Mouse (Mus musculus) MEL (cell line): ENCODE data around the gene Grb7. TPM values are rescaled to one million over a fixed set of nuclear protein-coding genes. Genes with fewer than 3 reads are reported as not detected.

Source experiments
- DNase-seq: peaks from one replicate; pipeline ENCODE4 v3.0.0; 2011; ENCODE audit warnings: low read depth, low spot score
- H3K27ac ChIP-seq: 2 replicates; pipeline ENCODE4 v1.5.1; 2012; ENCODE audit warnings: low read depth, mild to moderate bottlenecking, control low read depth, low read length, moderate library complexity; ENCODE audit not compliant: control insufficient read depth
- H3K27me3 ChIP-seq, 2 experiments: fragments of 150-350 bp in 1 of 2; sonication (generic) in 1 of 2; 2 replicates each; pipeline ENCODE4 v1.6.1; 2012; ENCODE audit warnings: low read length in 2 of 2, mild to moderate bottlenecking in 2 of 2, improper control_type of control experiment in 1 of 2, moderate library complexity in 1 of 2; ENCODE audit not compliant: insufficient read depth in 2 of 2, control insufficient read depth in 1 of 2
- H3K36me3 ChIP-seq, 2 experiments: 2 replicates each; pipeline ENCODE4 v1.6.1; 2012 to 2014; ENCODE audit warnings: low read length in 2 of 2, improper control_type of control experiment in 1 of 2, inconsistent platforms in 1 of 2, mild to moderate bottlenecking in 1 of 2; ENCODE audit not compliant: insufficient read depth in 2 of 2, control insufficient read depth in 1 of 2
- H3K4me1 ChIP-seq, 2 experiments: fragments of 150-350 bp in 1 of 2; sonication (generic) in 1 of 2; 2 replicates each; pipeline ENCODE4 v1.6.1; 2012; ENCODE audit warnings: low read length in 2 of 2, improper control_type of control experiment in 1 of 2, mild to moderate bottlenecking in 1 of 2; ENCODE audit not compliant: insufficient read depth in 2 of 2, control insufficient read depth in 1 of 2
- H3K4me3 ChIP-seq, 2 experiments: fragments of 150-350 bp in 1 of 2; sonication (generic) in 1 of 2; 2 replicates each; pipeline ENCODE4 v1.5.1; 2012; ENCODE audit warnings: low read depth in 2 of 2, low read length in 2 of 2, mild to moderate bottlenecking in 2 of 2, moderate library complexity in 2 of 2, control low read depth in 1 of 2, improper control_type of control experiment in 1 of 2; ENCODE audit not compliant: control insufficient read depth in 1 of 2, insufficient read depth in 1 of 2
- H3K79me2 ChIP-seq: 2 replicates; pipeline ENCODE4 v1.6.1; 2012; ENCODE audit warnings: mild to moderate bottlenecking, low read length, moderate library complexity; ENCODE audit not compliant: control insufficient read depth, poor library complexity, insufficient read depth
- H3K9ac ChIP-seq: 2 replicates; pipeline ENCODE4 v1.6.1; 2012; ENCODE audit warnings: low read depth, mild to moderate bottlenecking, control low read depth, low read length, moderate library complexity; ENCODE audit not compliant: control insufficient read depth, poor library complexity, severe bottlenecking
- H3K9me3 ChIP-seq: fragments of 150-350 bp; sonication (generic); replicated peaks from 2 replicates; pipeline ENCODE4 v1.6.1; 2012; ENCODE audit warnings: mild to moderate bottlenecking, low read length, improper control_type of control experiment, moderate library complexity; ENCODE audit not compliant: insufficient read depth
- ELF1 ChIP-seq: IDR thresholded peaks from 2 replicates; pipeline ENCODE4 v1.6.1; 2014; ENCODE audit warnings: low read depth, mild to moderate bottlenecking, inconsistent platforms, low read length, improper control_type of control experiment, moderate library complexity
- JUND ChIP-seq: IDR thresholded peaks from 2 replicates; pipeline ENCODE4 v1.6.1; 2011; ENCODE audit warnings: low read depth, mild to moderate bottlenecking, improper control_type of control experiment, low read length
- KAT2A ChIP-seq: conservative IDR thresholded peaks from 2 replicates; pipeline ENCODE4 v1.6.1; 2012; ENCODE audit warnings: low read depth, low read length, improper control_type of control experiment, inconsistent platforms
- MAFK ChIP-seq: IDR thresholded peaks from 2 replicates; pipeline ENCODE4 v1.6.1; 2011; ENCODE audit warnings: low read depth, mild to moderate bottlenecking, low read length, improper control_type of control experiment, borderline replicate concordance
- MAX ChIP-seq: IDR thresholded peaks from 2 replicates; pipeline ENCODE4 v1.6.1; 2011; ENCODE audit warnings: low read length, improper control_type of control experiment
- MEF2A ChIP-seq: IDR thresholded peaks from 2 replicates; pipeline ENCODE4 v1.6.1; 2014; ENCODE audit warnings: low read depth, mild to moderate bottlenecking, inconsistent platforms, low read length, improper control_type of control experiment; ENCODE audit not compliant: poor library complexity, insufficient replicate concordance, severe bottlenecking; ENCODE audit errors: extremely low read depth
- MYB ChIP-seq: IDR thresholded peaks from 2 replicates; pipeline ENCODE4 v1.6.1; 2011; ENCODE audit warnings: mild to moderate bottlenecking, low read depth, low read length, improper control_type of control experiment
- NRF1 ChIP-seq: IDR thresholded peaks from 2 replicates; pipeline ENCODE4 v1.6.1; 2014; ENCODE audit warnings: low read depth, mild to moderate bottlenecking, inconsistent platforms, low read length, improper control_type of control experiment, moderate library complexity; ENCODE audit not compliant: poor library complexity, insufficient read depth, severe bottlenecking
- POLR2AphosphoS2 ChIP-seq: IDR thresholded peaks from 2 replicates; pipeline ENCODE4 v1.6.1; 2011; ENCODE audit warnings: low read length, improper control_type of control experiment
- POLR2AphosphoS5 ChIP-seq: IDR thresholded peaks from 2 replicates; pipeline ENCODE4 v1.6.1; 2012; ENCODE audit warnings: low read depth, borderline replicate concordance, mild to moderate bottlenecking, inconsistent platforms, low read length, moderate library complexity, mixed read lengths
- RAD21 ChIP-seq: IDR thresholded peaks from 2 replicates; pipeline ENCODE4 v1.6.1; 2011; ENCODE audit warnings: mild to moderate bottlenecking, low read depth, low read length, improper control_type of control experiment
- ZMIZ1 ChIP-seq: IDR thresholded peaks from 2 replicates; pipeline ENCODE4 v1.6.1; 2012; ENCODE audit warnings: low read depth, mild to moderate bottlenecking, inconsistent platforms, low read length, improper control_type of control experiment, moderate library complexity
- ZNF384 ChIP-seq: IDR thresholded peaks from 2 replicates; pipeline ENCODE4 v1.6.1; 2012; ENCODE audit warnings: low read depth, mild to moderate bottlenecking, inconsistent platforms, low read length, improper control_type of control experiment
- polyA plus RNA-seq, 2 experiments: library from polyadenylated mRNA; stranded (reverse) in 1 of 2; unstranded in 1 of 2; fragments of >175 nt in 1 of 2; fragments of >200 nt in 1 of 2; gene quantifications; 2 replicates each; pipeline versions ENCODE4 v1.2.1 to v1.2.4; 2012; ENCODE audit warnings: low replicate concordance in 2 of 2, low read depth in 1 of 2; ENCODE audit not compliant: insufficient read length in 2 of 2, insufficient read depth in 1 of 2, missing spikeins in 1 of 2
- total RNA-seq: library from RNA; depleted of rRNA; stranded (reverse); fragments of 300-350 nt; gene quantifications from 2 replicates; pipeline ENCODE4 v1.2.3, GENCODE M21; 2012

Grb7 gene
- total and polyA plus RNA-seq, 3 experiments: 0.21 TPM; not detected in 2

DNA sequence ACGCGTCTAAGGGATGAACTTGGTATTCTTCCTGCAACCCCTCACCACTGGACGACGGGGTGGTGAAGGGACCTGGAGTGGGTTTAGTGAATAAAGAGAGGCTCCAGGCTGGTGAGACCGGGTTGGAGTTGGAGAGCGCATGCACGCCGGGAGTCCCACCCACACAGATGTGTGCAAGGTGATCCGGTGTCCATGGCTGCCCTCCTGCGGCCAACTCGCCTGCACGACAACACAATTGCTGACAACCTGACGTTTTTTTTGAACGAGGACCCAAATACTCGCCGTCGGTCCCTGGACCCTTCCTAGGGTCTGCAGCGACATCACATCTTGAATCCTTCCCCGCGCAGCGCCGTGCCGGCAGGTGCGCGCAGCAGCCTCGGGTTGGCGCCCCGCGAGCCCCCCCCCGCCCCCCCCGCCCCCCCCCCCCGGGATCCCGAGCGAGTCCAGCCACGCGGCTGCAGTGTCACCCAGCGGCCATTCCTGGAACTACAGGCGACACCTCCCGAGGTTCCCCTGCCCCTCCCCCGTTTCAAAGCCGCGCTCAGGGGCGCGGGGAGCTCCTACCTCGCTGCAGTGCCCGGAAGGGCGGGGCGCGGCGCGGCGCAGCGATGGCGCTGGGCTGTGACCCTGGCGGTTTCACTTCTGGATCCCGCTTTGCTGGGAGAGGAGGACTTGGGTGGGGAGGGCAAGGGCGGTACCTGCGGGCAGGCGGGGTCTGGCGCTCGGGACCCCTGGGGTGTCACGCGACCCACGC, 11.3 kb downstream of the Grb7 start (continued):
- TF ChIP-seq MAX (peak; percentile 85), MAFK (no peak), ELF1 (peak; percentile 70), POLR2AphosphoS5 (no peak), ZMIZ1 (no peak), NRF1 (peak; percentile 69), KAT2A (no peak), MEF2A (no peak), JUND (no peak), MYB (no peak)
- TF ChIP-seq, all 39 proteins: peak for 22

DNA sequence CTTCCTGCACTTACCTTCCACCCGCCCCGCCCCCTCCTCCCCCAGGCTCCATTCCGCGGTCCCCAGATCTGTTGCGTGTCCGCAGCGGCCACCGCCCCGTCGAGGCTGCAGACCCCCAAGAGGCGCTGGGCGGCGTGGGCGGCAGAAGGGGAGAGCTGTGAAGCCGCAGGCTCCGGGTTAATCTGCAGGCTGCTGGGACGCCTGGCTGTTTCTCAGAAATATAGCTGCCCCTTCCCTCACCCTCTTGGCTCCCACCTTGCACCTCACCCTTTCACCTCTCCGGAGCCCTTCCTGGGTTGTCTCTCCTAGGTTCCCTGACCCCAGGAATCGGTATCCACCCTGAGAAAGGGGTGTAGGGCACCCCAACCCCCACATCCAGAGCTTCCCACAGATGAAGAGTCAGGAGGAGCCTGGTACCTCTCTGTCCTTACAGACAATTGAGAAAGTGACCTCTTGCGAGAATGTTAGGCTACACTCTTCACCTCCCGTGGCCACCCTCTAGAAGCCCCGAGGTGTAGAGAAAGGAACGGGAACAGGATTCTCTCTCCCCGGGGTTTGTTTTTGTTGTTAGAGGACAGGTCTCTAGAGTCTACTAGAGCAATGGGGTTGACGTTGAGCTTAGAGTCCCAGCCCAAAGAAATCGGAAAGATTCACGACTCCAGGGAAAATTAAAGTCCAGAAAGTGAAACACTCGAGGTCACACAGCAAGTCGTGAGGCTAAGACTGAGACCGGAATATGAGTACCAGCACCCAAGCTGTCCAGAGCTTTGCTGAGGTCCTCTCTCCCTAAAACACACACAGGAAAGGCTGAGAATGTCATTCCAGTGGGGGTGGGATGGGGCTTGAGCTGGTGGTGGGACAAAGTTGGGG, 12.2 kb downstream of the Grb7 start:
- TF ChIP-seq POLR2AphosphoS2: no peak
- no peak for TF ChIP-seq ZNF384
- no peak for TF ChIP-seq NRF1
- no peak for TF ChIP-seq RAD21
- peak overlapping the region; percentile 82 for H3K9ac ChIP-seq
- H3K27me3 ChIP-seq: peaks cover 0 to 1% of the 10 kb centered on the region in 2 experiments; a peak in 2 of 4 replicates
- H3K79me2 ChIP-seq: no peaks in the 10 kb centered on the region; the same call in 1 of the 2 replicates
- no peak for DNase-seq
- H3K9me3 ChIP-seq: no peaks in the 10 kb centered on the region
- peak overlapping the region; percentile 63 to 80 for H3K4me3 ChIP-seq
- H3K4me1 ChIP-seq: peaks cover 0 to 10% of the 10 kb centered on the region in 2 experiments; a peak in 1 of 4 replicates
- no peak overlapping the region for H3K27ac ChIP-seq
- peaks cover 0 to 2% of the 10 kb centered on the region in 2 experiments; a peak in 1 of 4 replicates for H3K36me3 ChIP-seq
